Mouse (Mus musculus) limb, embryonic 13.5 days (tissue): Measurements from ENCODE around the gene Slc9a4. TPM values are rescaled to one million over a fixed set of nuclear protein-coding genes. Genes with fewer than 3 reads are reported as not detected.

ENCODE experiments used
- polyA plus RNA-seq: library from polyadenylated mRNA; unstranded; fragments of >200 nt; fragmentation: Nextera tagmentation; extraction: Ambion mirVana; gene quantifications from 2 replicates; pipeline ENCODE4 v1.2.1, GENCODE M21; 2015

The Slc9a4 gene
- polyA plus RNA-seq, 1 experiment from 2014 or later = not detected

Other genes with a start within 250 kb of the Slc9a4 start
- 1.1 and 1.4 TPM in 2 replicates for gene Il1rl1, start 150.5 kb upstream of the Slc9a4 start, polyA plus RNA-seq
- gene Il18r1, start 114.5 kb upstream of the Slc9a4 start, polyA plus RNA-seq = 0.10 and 0.14 TPM in 2 replicates
- 0.11 and 0.15 TPM in 2 replicates for gene Il18rap, start 64.7 kb upstream of the Slc9a4 start, polyA plus RNA-seq
- gene Slc9a2, start 100.5 kb downstream of the Slc9a4 start, polyA plus RNA-seq = 0.27 and 0.45 TPM in 2 replicates
- 4.2 and 4.5 TPM in 2 replicates for gene Mfsd9, start 210.6 kb downstream of the Slc9a4 start, polyA plus RNA-seq
- gene Tmem182, start 225.5 kb downstream of the Slc9a4 start, polyA plus RNA-seq = 1.3 and 2.2 TPM in 2 replicates